Mouse (Mus musculus): ENCODE measurements around the gene Gclc.

GRCm38 (mm10) chr9:77746315-77746714 is 8.0 kb upstream of the Gclc start:
- TF ChIP-seq CTCF (IDR thresholded peaks at IDR 0.05; ENCODE audit: low read depth, low read length) (no peak), POLR2A (IDR thresholded peaks at IDR 0.05; ENCODE audit: insufficient read depth, low read length) (no peak)

Measured in ES-Bruce4 (cell line).